Mouse (Mus musculus) urinary bladder, postnatal 10 days (tissue): ENCODE measurements around the gene Scgb2b27.
"Not testable (repeated sequence)": the region's sequence is repeated elsewhere in the genome, so short reads cannot be mapped to it uniquely, and the experiment has no call there.

Experiments
- DNase-seq: peaks from one replicate; pipeline ENCODE4 v3.0.0; 2022; ENCODE audit warnings: low spot score

The Scgb2b27 gene

DNA sequence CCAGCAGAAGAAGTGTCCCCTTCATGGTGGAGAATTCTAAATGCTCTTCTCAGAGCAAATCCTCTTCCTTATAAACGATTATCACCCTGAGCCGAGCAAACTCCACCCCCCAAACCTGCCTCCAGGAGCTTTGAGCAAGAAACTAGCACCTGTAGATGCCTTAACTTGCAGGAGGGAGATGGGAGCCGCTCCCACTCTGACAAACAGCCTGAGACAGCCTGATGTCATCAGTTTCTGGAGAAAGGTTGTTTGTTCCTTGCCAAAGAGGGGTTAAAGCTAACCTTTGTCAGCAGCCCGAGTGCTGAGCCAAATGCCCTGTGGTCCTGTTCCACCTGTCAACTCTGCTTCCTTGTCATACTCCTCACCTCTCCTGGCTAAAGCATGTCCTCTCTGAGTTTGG is at the start of gene Scgb2b27:
Scgb2b27 (minus strand) TSS at position 101 of the 400 bp plus-strand sequence.
- DNase-seq = no peak

DNA sequence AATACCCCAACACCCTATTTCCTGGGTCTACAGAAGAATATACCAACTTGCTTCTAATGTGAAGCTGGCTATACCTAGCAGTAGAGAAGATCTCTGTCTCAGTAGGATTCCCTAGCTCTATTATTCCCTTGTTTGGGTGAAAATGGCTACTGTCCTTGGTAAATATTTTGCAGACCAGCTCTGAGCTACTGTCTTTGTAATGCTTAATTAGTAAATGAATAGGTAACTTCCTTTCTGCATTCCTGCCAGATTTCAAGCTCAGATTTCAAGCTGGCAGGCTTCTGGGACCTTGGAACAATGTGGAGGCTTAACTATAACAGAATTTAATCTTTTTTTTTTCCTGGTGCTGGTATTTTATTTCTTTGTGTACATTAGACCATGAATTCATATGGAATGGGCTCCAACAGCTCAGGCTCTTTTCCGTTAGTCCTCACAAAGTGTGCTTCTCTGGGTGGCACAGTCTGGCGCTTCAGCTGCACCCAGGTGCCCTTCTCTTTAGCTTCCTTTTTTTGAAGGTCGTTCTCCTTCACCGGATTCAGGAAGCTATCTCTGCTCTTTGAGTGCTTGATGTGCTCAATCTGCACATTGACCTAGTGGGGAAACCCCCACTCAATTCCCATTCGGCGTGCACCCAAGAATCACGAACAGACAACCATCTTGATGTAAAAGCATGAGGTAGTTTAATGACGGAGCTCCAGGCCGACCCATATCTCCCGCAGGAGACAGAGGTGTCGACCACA is 22.5 kb upstream of the Scgb2b27 start:
- not testable (repeated sequence) for DNase-seq

DNA sequence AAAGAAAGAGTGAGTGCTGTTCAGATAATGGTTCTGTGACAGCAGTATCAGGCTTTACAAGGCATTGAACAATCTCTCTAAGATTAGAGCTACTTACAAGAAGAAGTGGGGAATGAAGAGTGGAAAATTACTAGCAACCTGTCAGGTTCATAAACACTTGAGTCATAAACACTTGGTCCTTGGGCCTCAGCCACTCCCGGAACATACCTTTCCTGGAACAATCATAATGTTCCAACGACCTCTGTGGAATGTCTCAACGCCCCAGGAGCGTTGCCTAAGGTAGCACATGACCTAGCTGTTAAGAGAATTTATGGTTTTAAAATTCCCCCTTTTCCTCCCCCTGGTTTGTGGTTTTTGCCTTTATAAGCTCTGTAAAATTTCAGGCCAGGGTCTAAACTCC is 20.8 kb upstream of the Scgb2b27 start:
- not testable (repeated sequence) for DNase-seq

DNA sequence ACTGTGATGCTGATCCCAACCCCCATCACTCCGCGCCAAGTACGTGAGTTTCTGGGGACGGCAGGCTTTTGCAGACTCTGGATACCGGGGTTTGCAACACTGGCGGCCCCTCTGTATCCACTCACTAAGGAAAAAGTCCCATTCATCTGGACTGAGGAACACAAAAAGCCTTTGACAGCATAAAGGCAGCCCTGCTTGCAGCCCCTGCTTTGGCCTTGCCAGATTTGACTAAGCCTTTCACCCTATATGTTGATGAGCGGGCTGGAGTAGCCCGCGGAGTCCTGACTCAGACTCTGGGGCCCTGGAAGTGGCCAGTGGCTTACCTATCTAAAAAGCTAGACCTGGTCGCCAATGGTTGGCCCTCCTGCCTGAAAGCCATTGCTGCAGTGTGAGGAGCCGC is 16.3 kb upstream of the Scgb2b27 start:
- no peak for DNase-seq

GRCm38 (mm10) chr7:34027202-34027601 is 13.5 kb upstream of the Scgb2b27 start:
- not testable (repeated sequence) for DNase-seq

GRCm38 (mm10) chr7:34025641-34026040 is 11.9 kb upstream of the Scgb2b27 start:
- DNase-seq = no peak

- not testable (repeated sequence) for DNase-seq
Measured at GRCm38 (mm10) chr7:34021183-34021582, 7.4 kb upstream of the Scgb2b27 start, which contains the start of gene Scgb1b27. Scgb1b27 (plus strand) TSS chr7:34021483.

- not testable (repeated sequence) for DNase-seq
Measured at GRCm38 (mm10) chr7:33982281-33982680, 31.5 kb downstream of the Scgb2b27 start.
